In the genomic region with DNA sequence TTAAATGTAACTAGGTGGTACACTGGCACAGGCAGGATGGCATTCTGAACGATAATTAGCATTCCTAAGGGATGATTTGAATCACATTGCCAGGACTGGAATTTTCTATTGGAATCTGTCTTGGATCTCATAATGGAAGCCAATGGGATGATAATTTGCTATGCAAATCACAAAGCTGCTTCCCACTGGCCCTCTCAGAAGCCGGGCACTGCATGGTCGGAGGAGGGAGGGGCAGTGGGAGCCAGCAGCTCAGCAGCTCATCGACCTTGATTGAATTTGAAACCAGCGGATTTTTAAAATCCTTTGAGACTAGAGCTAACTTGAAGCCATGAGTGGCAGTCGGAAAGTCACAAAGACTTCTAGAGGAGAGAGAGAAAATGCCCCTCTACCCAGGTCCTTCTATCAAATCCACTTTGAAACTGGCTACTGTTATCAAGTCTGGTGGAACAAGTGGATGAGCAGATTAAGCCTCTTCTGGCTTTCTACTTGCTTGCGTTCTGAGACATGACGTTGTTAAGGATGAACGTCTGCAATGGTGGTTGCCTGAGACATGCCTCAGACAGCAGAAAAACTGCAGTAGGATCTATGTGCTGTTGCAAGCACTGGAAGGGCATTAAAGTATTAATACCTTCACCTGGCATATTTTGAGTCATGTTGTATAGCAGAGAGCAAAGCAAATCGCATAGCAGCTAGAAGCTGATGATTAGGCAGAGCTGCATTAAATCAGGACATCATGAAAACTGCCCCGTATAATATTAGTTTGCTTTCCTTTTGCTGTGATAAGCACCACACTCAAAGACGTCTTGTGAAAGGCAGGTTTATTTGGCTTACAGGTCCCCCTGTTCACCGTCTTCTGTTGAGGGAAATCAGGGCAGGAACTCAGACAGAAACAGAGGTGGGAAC, we compare ENCODE assay signal across 11 mouse cellular contexts. TPM values are rescaled to one million over a fixed set of nuclear protein-coding genes. Genes with fewer than 3 reads are reported as not detected.
DNase-seq lines count a peak whose midpoint lies in the region; ATAC-seq lines count a peak whose summit lies in the region.
"Had no signal": no experiment of that assay in that cellular context is flagged by ENCODE, and none has a peak within 500 bp of the region (broad histone marks: within the 10 kb centered on the region; RNA-seq: fewer than 3 reads in every experiment).

No protein-coding gene starts in this region.

- ATAC-seq in limb, embryonic 12.5 days (ENCODE audit: insufficient number of reproducible peaks, insufficient read depth, low FRiP score, low TSS enrichment, low read depth): no peak
- peak; percentile 64 for ATAC-seq in hindbrain, embryonic 13.5 days (ENCODE audit: low FRiP score)
- ATAC-seq in neural tube, embryonic 13.5 days (ENCODE audit: low read depth): peak; percentile 50; the same call in 1 of the 2 replicates
- no peak for ATAC-seq in activated CD4-positive, CD25-positive, alpha-beta regulatory T cell, adult 4 months

- H3K4me3 ChIP-seq in limb, embryonic 12.5 days (replicated peaks): no peak overlapping the region
- no peak overlapping the region for H3K4me3 ChIP-seq in limb, embryonic 10.5 days
- 0 out of 2 replicates have a peak overlapping the region, but pooled peaks have one; percentile 0 for H3K4me3 ChIP-seq in hindbrain, embryonic 13.5 days
- H3K4me3 ChIP-seq in neural tube, embryonic 13.5 days: no peak overlapping the region
- H3K4me3 ChIP-seq: embryonic facial prominence, embryonic 15.5 days had no signal

- 0 out of 2 replicates have a peak, but pooled peaks cover 5% of the 10 kb centered on the region for H3K4me1 ChIP-seq in limb, embryonic 12.5 days (replicated peaks)
- 0 out of 2 replicates have a peak, but pooled peaks cover 3% of the 10 kb centered on the region for H3K4me1 ChIP-seq in limb, embryonic 10.5 days
- peaks cover 21% of the 10 kb centered on the region for H3K4me1 ChIP-seq in hindbrain, embryonic 13.5 days (replicated peaks)
- peaks cover 19% of the 10 kb centered on the region for H3K4me1 ChIP-seq in neural tube, embryonic 13.5 days (replicated peaks)

- H3K27me3 ChIP-seq in limb, embryonic 12.5 days: peaks cover 31% of the 10 kb centered on the region
- peaks cover 20% of the 10 kb centered on the region; the same call in 1 of the 2 replicates for H3K27me3 ChIP-seq in limb, embryonic 10.5 days (ENCODE audit: low read depth, poor library complexity, severe bottlenecking)
- 0 out of 2 replicates have a peak, but pooled peaks cover 3% of the 10 kb centered on the region for H3K27me3 ChIP-seq in hindbrain, embryonic 13.5 days
- H3K27me3 ChIP-seq in neural tube, embryonic 13.5 days: no peaks in the 10 kb centered on the region; the same call in 1 of the 2 replicates

- H3K9ac ChIP-seq in limb, embryonic 12.5 days (replicated peaks): 0 out of 2 replicates have a peak overlapping the region, but pooled peaks have one; percentile 8
- H3K9ac ChIP-seq in hindbrain, embryonic 13.5 days: no peak overlapping the region; the same call in none of the 2 replicates
- H3K9ac ChIP-seq in neural tube, embryonic 13.5 days: peak overlapping the region; percentile 1; the same call in 1 of the 2 replicates
- H3K9ac ChIP-seq: embryonic facial prominence, embryonic 15.5 days had no signal

- no peak overlapping the region for H3K27ac ChIP-seq in limb, embryonic 12.5 days
- H3K27ac ChIP-seq in limb, embryonic 10.5 days: no peak overlapping the region
- H3K27ac ChIP-seq in hindbrain, embryonic 13.5 days: 0 out of 2 replicates have a peak overlapping the region, but pooled peaks have one; percentile 31
- H3K27ac ChIP-seq in neural tube, embryonic 13.5 days (replicated peaks): peak overlapping the region; percentile 35; the same call in 1 of the 2 replicates
- H3K27ac ChIP-seq: embryonic facial prominence, embryonic 15.5 days; kidney, postnatal 0 days had no signal

- no peaks in the 10 kb centered on the region for H3K36me3 ChIP-seq in limb, embryonic 12.5 days
- H3K36me3 ChIP-seq in limb, embryonic 10.5 days: no peaks in the 10 kb centered on the region
- no peaks in the 10 kb centered on the region for H3K36me3 ChIP-seq in hindbrain, embryonic 13.5 days
- H3K36me3 ChIP-seq in neural tube, embryonic 13.5 days: no peaks in the 10 kb centered on the region
- H3K36me3 ChIP-seq: embryonic facial prominence, embryonic 15.5 days had no signal

- H3K9me3 ChIP-seq in limb, embryonic 12.5 days: no peaks in the 10 kb centered on the region
- no peaks in the 10 kb centered on the region for H3K9me3 ChIP-seq in limb, embryonic 10.5 days (replicated peaks)
- no peaks in the 10 kb centered on the region for H3K9me3 ChIP-seq in hindbrain, embryonic 13.5 days
- no peaks in the 10 kb centered on the region for H3K9me3 ChIP-seq in neural tube, embryonic 13.5 days
- H3K9me3 ChIP-seq: embryonic facial prominence, embryonic 15.5 days had no signal

- WGBS in limb, embryonic 12.5 days: 27% methylated on average over 13 of the region's 13 CpGs
- 33% methylated on average over 13 of the region's 13 CpGs for WGBS in limb, embryonic 10.5 days
- 17% methylated on average over 13 of the region's 13 CpGs for WGBS in hindbrain, embryonic 13.5 days
- 16% methylated on average over 13 of the region's 13 CpGs for WGBS in neural tube, embryonic 13.5 days

- peak; percentile 32 to 45 for DNase-seq in cerebellum, postnatal 10 days
- DNase-seq in cerebellum, postnatal 25 days: no peak
- no peak for DNase-seq in limb, embryonic 10.5 days (ENCODE audit: low spot score)
- DNase-seq in gastrocnemius, adult 18-20 months (ENCODE audit: low spot score): no peak

- H3K4me2 ChIP-seq in limb, embryonic 12.5 days: no peak overlapping the region
- H3K4me2 ChIP-seq in hindbrain, embryonic 13.5 days: peak overlapping the region; percentile 37
- peak overlapping the region; percentile 43 for H3K4me2 ChIP-seq in neural tube, embryonic 13.5 days
- H3K4me2 ChIP-seq: embryonic facial prominence, embryonic 15.5 days had no signal

RNA-seq across cellular contexts. Expression of gene Dytn, which starts 18.5 kb away (rescaled TPM):
- not detected in 2 replicates for polyA plus RNA-seq in limb, embryonic 12.5 days (2016; fragmentation: Nextera tagmentation; extraction: Ambion mirVana)
- not detected in 2 replicates for polyA plus RNA-seq in limb, embryonic 10.5 days (2016; fragmentation: Nextera tagmentation; extraction: Ambion mirVana)
- 0.12 and 0.18 TPM in 2 replicates for polyA plus RNA-seq in hindbrain, embryonic 13.5 days (2015; fragmentation: Nextera tagmentation; extraction: Ambion mirVana)
- 0.43 and 1.0 TPM in 2 replicates for polyA plus RNA-seq in neural tube, embryonic 13.5 days (2015; fragmentation: Nextera tagmentation; extraction: Ambion mirVana)
- not detected for total RNA-seq in gastrocnemius, adult 18-20 months (2021)
- polyA plus RNA-seq in activated CD4-positive, CD25-positive, alpha-beta regulatory T cell, adult 4 months (2017; shearing (Covaris generic)): not detected
- polyA plus RNA-seq: kidney, postnatal 0 days; spleen, adult 2 months had no signal

RNA-seq across cellular contexts. Expression of gene Gm39653, which starts 52.4 kb away (rescaled TPM):
- polyA plus RNA-seq in limb, embryonic 12.5 days (2016; fragmentation: Nextera tagmentation; extraction: Ambion mirVana): not detected in 2 replicates
- polyA plus RNA-seq in limb, embryonic 10.5 days (2016; fragmentation: Nextera tagmentation; extraction: Ambion mirVana): not detected in 2 replicates
- polyA plus RNA-seq in hindbrain, embryonic 13.5 days (2015; fragmentation: Nextera tagmentation; extraction: Ambion mirVana): 0.18 TPM in 1 of 2 replicates, not detected in the other
- not detected in 2 replicates for polyA plus RNA-seq in neural tube, embryonic 13.5 days (2015; fragmentation: Nextera tagmentation; extraction: Ambion mirVana)
- total RNA-seq in gastrocnemius, adult 18-20 months (2021): not detected
- not detected for polyA plus RNA-seq in activated CD4-positive, CD25-positive, alpha-beta regulatory T cell, adult 4 months (2017; shearing (Covaris generic))
- polyA plus RNA-seq: embryonic facial prominence, embryonic 15.5 days; kidney, postnatal 0 days; spleen, adult 2 months had no signal

Comparison
In these comparisons a context has a peak if more than half of its experiments do, and no peak if none do; other contexts are left out.
1. DNase-seq: peak in cerebellum, postnatal 10 days (2 of 2); none in cerebellum, postnatal 25 days (0 of 2), limb, embryonic 10.5 days (single experiment) and gastrocnemius, adult 18-20 months (single experiment).
2. ATAC-seq: peak in hindbrain, embryonic 13.5 days (single experiment) and neural tube, embryonic 13.5 days (single experiment); none in limb, embryonic 12.5 days (single experiment) and activated CD4-positive, CD25-positive, alpha-beta regulatory T cell, adult 4 months (single experiment).
3. H3K27ac ChIP-seq: peak in hindbrain, embryonic 13.5 days (single experiment) and neural tube, embryonic 13.5 days (single experiment); none in limb, embryonic 12.5 days (single experiment) and limb, embryonic 10.5 days (single experiment).